Mouse (Mus musculus): ENCODE measurements around the gene Gm21992. TPM values are rescaled to one million over a fixed set of nuclear protein-coding genes. Genes with fewer than 3 reads are reported as not detected.

Gene Gm21992
- total RNA-seq, 1 experiment = 40.0 TPM

DNA sequence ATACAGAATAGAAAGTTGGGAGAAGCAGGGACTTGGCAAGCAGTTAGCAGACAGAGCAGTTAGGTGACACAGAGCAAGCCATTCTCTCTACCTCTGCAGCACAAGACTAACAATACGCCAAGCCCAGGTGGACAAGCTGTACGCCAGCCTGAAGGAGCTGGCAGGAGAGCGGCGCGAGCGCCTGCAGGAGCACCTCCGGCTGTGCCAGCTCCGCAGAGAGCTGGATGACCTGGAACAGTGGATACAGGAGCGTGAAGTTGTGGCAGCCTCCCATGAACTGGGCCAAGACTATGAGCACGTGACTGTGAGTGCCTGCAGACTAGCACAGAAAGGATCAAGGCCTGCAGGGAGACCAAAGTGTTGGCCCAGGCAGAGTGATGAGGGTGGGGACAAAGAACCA is 65.7 kb downstream of the Gm21992 start:
- in situ Hi-C loops (cut with MboI; ENCODE audit: low sequenced_read_pairs in 2 of 2, unreplicated experiment in 2 of 2) = loop anchor here in 1 of 2 experiments (25.0 kb wide), 1 partner anchor 108 kb away; the partner anchor contains the start of gene Rce1
- H3K4me3 ChIP-seq (ENCODE audit: insufficient read depth in 1 of 2, low read depth in 1 of 2, low read length in 2 of 2, poor library complexity in 1 of 2, severe bottlenecking in 1 of 2) = no peak overlapping the region
- H3K36me3 ChIP-seq (ENCODE audit: control insufficient read depth, insufficient read depth, low read length, poor library complexity, severe bottlenecking) = peaks cover 9% of the 10 kb centered on the region; the same call in 1 of the 2 replicates
- no peaks in the 10 kb centered on the region for H3K9me3 ChIP-seq (ENCODE audit: control insufficient read depth, insufficient read depth, low read depth, low read length)
- TF ChIP-seq MAFK (IDR thresholded peaks at IDR 0.05; ENCODE audit: insufficient read depth, low read depth, low read length) (no peak), CHD2 (IDR thresholded peaks at IDR 0.05; ENCODE audit: low read depth, low read length) (no peak), ZC3H11A (IDR thresholded peaks at IDR 0.05; ENCODE audit: borderline replicate concordance, low read depth, low read length) (no peak), HCFC1 (IDR thresholded peaks at IDR 0.05; ENCODE audit: borderline replicate concordance, insufficient read depth, low read length) (no peak), ZNF384 (IDR thresholded peaks at IDR 0.05; ENCODE audit: low read depth, low read length) (no peak)
- DNase-seq (ENCODE audit: low read depth, low spot score) = no peak
- no peak overlapping the region for H3K9ac ChIP-seq (ENCODE audit: insufficient read depth, low read depth, low read length, poor library complexity, severe bottlenecking)
- no peaks in the 10 kb centered on the region for H3K4me1 ChIP-seq (ENCODE audit: control insufficient read depth in 2 of 2, insufficient read depth in 2 of 2, low read length in 2 of 2, poor library complexity in 1 of 2)
- no peak overlapping the region for H3K27ac ChIP-seq (ENCODE audit: insufficient read depth, low read depth, low read length, poor library complexity, severe bottlenecking)

DNA sequence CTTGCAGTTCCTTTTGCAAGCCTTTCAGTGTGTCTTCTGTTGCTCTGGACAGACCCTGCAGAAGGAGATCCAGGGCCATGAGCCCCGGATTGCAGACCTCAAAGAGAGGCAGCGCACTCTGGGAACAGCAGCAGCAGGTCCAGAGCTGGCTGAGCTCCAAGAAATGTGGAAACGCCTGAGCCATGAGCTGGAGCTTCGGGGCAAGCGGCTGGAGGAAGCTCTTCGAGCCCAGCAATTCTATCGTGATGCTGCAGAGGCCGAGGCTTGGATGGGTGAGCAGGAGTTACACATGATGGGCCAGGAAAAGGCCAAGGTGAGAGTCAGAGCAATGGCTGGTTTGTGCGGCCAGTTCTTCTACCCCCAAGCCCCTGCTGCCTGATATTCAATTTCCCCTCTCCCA is 66.4 kb downstream of the Gm21992 start:
- DNase-seq (ENCODE audit: low read depth, low spot score) = no peak
- in situ Hi-C loops (cut with MboI; ENCODE audit: low sequenced_read_pairs in 2 of 2, unreplicated experiment in 2 of 2) = loop anchor here in 1 of 2 experiments (25.0 kb wide), 1 partner anchor 108 kb away; the partner anchor contains the start of gene Rce1
- no peak for TF ChIP-seq CHD2 (IDR thresholded peaks at IDR 0.05; ENCODE audit: low read depth, low read length)
- no peak for TF ChIP-seq MAFK (IDR thresholded peaks at IDR 0.05; ENCODE audit: insufficient read depth, low read depth, low read length)
- no peak for TF ChIP-seq ZC3H11A (IDR thresholded peaks at IDR 0.05; ENCODE audit: borderline replicate concordance, low read depth, low read length)
- TF ChIP-seq HCFC1 (IDR thresholded peaks at IDR 0.05; ENCODE audit: borderline replicate concordance, insufficient read depth, low read length) = no peak
- TF ChIP-seq ZNF384 (IDR thresholded peaks at IDR 0.05; ENCODE audit: low read depth, low read length) = no peak
- Histone ChIP-seq H3K4me1 (ENCODE audit: control insufficient read depth in 2 of 2, insufficient read depth in 2 of 2, low read length in 2 of 2, poor library complexity in 1 of 2) (no peaks in the 10 kb centered on the region), H3K27ac (ENCODE audit: insufficient read depth, low read depth, low read length, poor library complexity, severe bottlenecking) (no peak overlapping the region), H3K9me3 (ENCODE audit: control insufficient read depth, insufficient read depth, low read depth, low read length) (no peaks in the 10 kb centered on the region), H3K9ac (ENCODE audit: insufficient read depth, low read depth, low read length, poor library complexity, severe bottlenecking) (no peak overlapping the region), H3K36me3 (ENCODE audit: control insufficient read depth, insufficient read depth, low read length, poor library complexity, severe bottlenecking) (peaks cover 8% of the 10 kb centered on the region; the same call in 1 of the 2 replicates), H3K4me3 (ENCODE audit: insufficient read depth in 1 of 2, low read depth in 1 of 2, low read length in 2 of 2, poor library complexity in 1 of 2, severe bottlenecking in 1 of 2) (no peak overlapping the region)

DNA sequence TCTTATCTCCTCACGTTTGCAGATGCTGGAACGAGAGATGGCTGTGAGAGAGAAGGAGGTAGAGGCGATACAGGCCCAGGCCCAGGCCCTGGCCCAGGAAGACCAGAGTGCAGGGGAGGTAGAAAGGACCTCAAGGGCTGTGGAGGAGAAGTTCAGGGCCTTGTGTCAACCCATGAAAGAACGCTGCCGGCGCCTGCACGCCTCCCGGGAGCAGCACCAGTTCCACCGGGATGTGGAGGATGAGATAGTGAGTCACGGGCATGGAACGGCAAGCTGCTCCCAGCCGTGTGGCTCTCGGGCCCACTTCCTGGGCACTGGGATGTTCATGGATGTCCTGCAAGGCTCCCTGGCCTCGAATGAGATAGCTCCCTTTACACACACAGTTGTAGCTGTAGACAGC is 67.4 kb downstream of the Gm21992 start:
- Histone ChIP-seq H3K4me3 (ENCODE audit: insufficient read depth in 1 of 2, low read depth in 1 of 2, low read length in 2 of 2, poor library complexity in 1 of 2, severe bottlenecking in 1 of 2) (no peak overlapping the region), H3K27ac (ENCODE audit: insufficient read depth, low read depth, low read length, poor library complexity, severe bottlenecking) (no peak overlapping the region), H3K4me1 (ENCODE audit: control insufficient read depth in 2 of 2, insufficient read depth in 2 of 2, low read length in 2 of 2, poor library complexity in 1 of 2) (peaks cover 0 to 2% of the 10 kb centered on the region in 2 experiments; a peak in 1 of 4 replicates), H3K36me3 (ENCODE audit: control insufficient read depth, insufficient read depth, low read length, poor library complexity, severe bottlenecking) (peaks cover 11% of the 10 kb centered on the region; the same call in 1 of the 2 replicates), H3K9me3 (ENCODE audit: control insufficient read depth, insufficient read depth, low read depth, low read length) (no peaks in the 10 kb centered on the region), H3K9ac (ENCODE audit: insufficient read depth, low read depth, low read length, poor library complexity, severe bottlenecking) (no peak overlapping the region)
- no peak for DNase-seq (ENCODE audit: low read depth, low spot score)
- no peak for TF ChIP-seq ZNF384 (IDR thresholded peaks at IDR 0.05; ENCODE audit: low read depth, low read length)
- TF ChIP-seq CHD2 (IDR thresholded peaks at IDR 0.05; ENCODE audit: low read depth, low read length) = no peak
- in situ Hi-C loops (cut with MboI; ENCODE audit: low sequenced_read_pairs in 2 of 2, unreplicated experiment in 2 of 2) = loop anchor here (5.0 to 25.0 kb wide), 2 partner anchors 97 to 107 kb away; partner anchors contain the start of gene Rce1 (in 1 of the 2)

- in situ Hi-C loops (cut with MboI; ENCODE audit: low sequenced_read_pairs in 2 of 2, unreplicated experiment in 2 of 2) = loop anchor here (5.0 to 25.0 kb wide), 2 partner anchors 96 to 106 kb away; partner anchors contain the start of gene Rce1 (in 1 of the 2)
- Histone ChIP-seq H3K4me3 (ENCODE audit: insufficient read depth in 1 of 2, low read depth in 1 of 2, low read length in 2 of 2, poor library complexity in 1 of 2, severe bottlenecking in 1 of 2) (no peak overlapping the region), H3K27ac (ENCODE audit: insufficient read depth, low read depth, low read length, poor library complexity, severe bottlenecking) (no peak overlapping the region), H3K9ac (ENCODE audit: insufficient read depth, low read depth, low read length, poor library complexity, severe bottlenecking) (no peak overlapping the region), H3K4me1 (ENCODE audit: control insufficient read depth in 2 of 2, insufficient read depth in 2 of 2, low read length in 2 of 2, poor library complexity in 1 of 2) (peaks cover 0 to 3% of the 10 kb centered on the region in 2 experiments; a peak in 1 of 4 replicates), H3K9me3 (ENCODE audit: control insufficient read depth, insufficient read depth, low read depth, low read length) (no peaks in the 10 kb centered on the region), H3K36me3 (ENCODE audit: control insufficient read depth, insufficient read depth, low read length, poor library complexity, severe bottlenecking) (peaks cover 11% of the 10 kb centered on the region; the same call in 1 of the 2 replicates)
- peak; percentile 43 for DNase-seq (ENCODE audit: low read depth, low spot score)
- no peak for TF ChIP-seq MAFK (IDR thresholded peaks at IDR 0.05; ENCODE audit: insufficient read depth, low read depth, low read length)
- 0 out of 2 replicates have a peak, but pooled peaks have one; percentile 12 for TF ChIP-seq ZC3H11A (IDR thresholded peaks at IDR 0.05; ENCODE audit: borderline replicate concordance, low read depth, low read length)
- peak; percentile 87 for TF ChIP-seq ZNF384 (IDR thresholded peaks at IDR 0.05; ENCODE audit: low read depth, low read length)
Measured at GRCm38 (mm10) chr19:4743524-4743923, 67.9 kb downstream of the Gm21992 start.
